Mouse (Mus musculus) liver, postnatal 0 days (tissue): ENCODE results near the gene E2f2. TPM values are rescaled to one million over a fixed set of nuclear protein-coding genes. Genes with fewer than 3 reads are reported as not detected.

Experiments
- ATAC-seq: fragments of 200-750 bp; cut with Nextera tagmentation; 2 replicates; pipeline ENCODE4 v1.8.0; 2017; ENCODE audit warnings: mild to moderate bottlenecking, moderate library complexity
- DNase-seq: peaks from one replicate; pipeline ENCODE4 v3.0.0-alpha.2; 2016
- H3K27ac ChIP-seq: fragments of 300-500 bp; sonication (generic); 2 replicates; pipeline ENCODE4 v1.5.1; 2014; ENCODE audit warnings: antibody characterized with exemption, moderate library complexity, mild to moderate bottlenecking, low read depth
- H3K27me3 ChIP-seq: fragments of 300-500 bp; sonication (generic); 2 replicates; pipeline ENCODE4 v1.6.1; 2014; ENCODE audit warnings: low read length, control low read depth, mixed read lengths; ENCODE audit not compliant: insufficient read depth
- H3K36me3 ChIP-seq: fragments of 300-500 bp; sonication (generic); replicated peaks from 2 replicates; pipeline ENCODE4 v1.6.1; 2014; ENCODE audit warnings: mild to moderate bottlenecking, control low read depth, low read length, moderate library complexity, mixed read lengths; ENCODE audit not compliant: insufficient read depth
- H3K4me1 ChIP-seq: fragments of 300-500 bp; sonication (generic); 2 replicates; pipeline ENCODE4 v1.6.1; 2014; ENCODE audit warnings: antibody characterized with exemption, mild to moderate bottlenecking, control low read depth; ENCODE audit not compliant: insufficient read depth
- H3K4me2 ChIP-seq: fragments of 300-500 bp; sonication (generic); 2 replicates; pipeline ENCODE4 v1.6.1; 2014; ENCODE audit warnings: low read depth, mild to moderate bottlenecking, low read length, moderate library complexity, mixed read lengths
- H3K4me3 ChIP-seq: fragments of 300-500 bp; sonication (generic); 2 replicates; pipeline ENCODE4 v1.5.1; 2014; ENCODE audit warnings: low read depth, low read length
- H3K9ac ChIP-seq: fragments of 300-500 bp; sonication (generic); replicated peaks from 2 replicates; pipeline ENCODE4 v1.6.1; 2014; ENCODE audit warnings: mild to moderate bottlenecking, moderate library complexity
- H3K9me3 ChIP-seq: fragments of 300-500 bp; sonication (generic); 2 replicates; pipeline ENCODE4 v1.6.1; 2016; ENCODE audit warnings: mild to moderate bottlenecking, control low read depth, low read length, mixed read lengths
- CTCF ChIP-seq: sonication (generic); IDR thresholded peaks from 2 replicates; pipeline ENCODE4 v1.5.1; 2016; ENCODE audit warnings: antibody characterized with exemption, low read depth
- EP300 ChIP-seq: IDR thresholded peaks from 2 replicates; pipeline ENCODE4 v1.6.1; 2016; ENCODE audit warnings: antibody characterized with exemption, low read depth, mild to moderate bottlenecking
- WGBS: fragments of 180-500 bp; shearing (Covaris S2); extraction: QIAGEN DNeasy Blood & Tissue Kit; methylation state at CpG from one replicate; pipeline ENCODE4 v1.1.7; 2014; ENCODE audit not compliant: insufficient replicate concordance; 5-methylcytosine and 5-hydroxymethylcytosine counted together
- polyA plus RNA-seq: library from polyadenylated mRNA; unstranded; fragments of >200 nt; fragmentation: Nextera tagmentation; extraction: Ambion mirVana; gene quantifications from 2 replicates; pipeline ENCODE4 v1.2.1, GENCODE M21; 2015

The E2f2 gene
- polyA plus RNA-seq, 1 experiment from 2014 or later = 48.6 TPM

- H3K4me3 ChIP-seq = no peak overlapping the region
- DNase-seq = no peak
- 79% methylated on average over 7 of the region's 7 CpGs for WGBS
- no peak overlapping the region for H3K9ac ChIP-seq
- no peak overlapping the region for H3K4me2 ChIP-seq
- peaks cover 8% of the 10 kb centered on the region; the same call in 1 of the 2 replicates for H3K4me1 ChIP-seq
- TF ChIP-seq EP300 (no peak), CTCF (no peak)
- no peak overlapping the region for H3K27ac ChIP-seq
- no peak for ATAC-seq
- H3K9me3 ChIP-seq = no peaks in the 10 kb centered on the region
- peaks cover 43% of the 10 kb centered on the region for H3K27me3 ChIP-seq
- H3K36me3 ChIP-seq = peaks cover 7% of the 10 kb centered on the region; the same call in 1 of the 2 replicates
Observed at GRCm38 (mm10) chr4:136242728-136243127, 70.5 kb downstream of the E2f2 start.

GRCm38 (mm10) chr4:136244208-136244607 is 72.0 kb downstream of the E2f2 start:
- Histone ChIP-seq H3K9me3 (no peaks in the 10 kb centered on the region), H3K27ac (no peak overlapping the region)
- TF ChIP-seq CTCF (no peak), EP300 (no peak)

More at GRCm38 (mm10) chr4:136244208-136244607, 72.0 kb downstream of the E2f2 start:
- Histone ChIP-seq H3K4me1 (peaks cover 10% of the 10 kb centered on the region), H3K9ac (no peak overlapping the region), H3K36me3 (peaks cover 7% of the 10 kb centered on the region; the same call in 1 of the 2 replicates), H3K27me3 (peaks cover 44% of the 10 kb centered on the region), H3K4me2 (no peak overlapping the region), H3K4me3 (no peak overlapping the region)
- ATAC-seq (no peak), DNase-seq (no peak)
- 63% methylated on average over 7 of the region's 7 CpGs for WGBS

Other genes starting within 250 kb of the E2f2 start
- 351 and 364 TPM in 2 replicates for gene Hmgcl, start 225.9 kb upstream of the E2f2 start, polyA plus RNA-seq
- gene Gale, start 208.7 kb upstream of the E2f2 start, polyA plus RNA-seq = 82.2 and 96.5 TPM in 2 replicates
- 54.2 and 55.5 TPM in 2 replicates for gene Lypla2, start 199.8 kb upstream of the E2f2 start, polyA plus RNA-seq
- 42.9 and 45.2 TPM in 2 replicates for gene Pithd1, start 185.1 kb upstream of the E2f2 start, polyA plus RNA-seq
- gene Eloa, start 150.6 kb upstream of the E2f2 start, polyA plus RNA-seq = 15.9 and 16.7 TPM in 2 replicates
- 251 and 260 TPM in 2 replicates for gene Rpl11, start 119.0 kb upstream of the E2f2 start, polyA plus RNA-seq
- gene Id3, start 28.9 kb upstream of the E2f2 start, polyA plus RNA-seq = 77.3 and 79.1 TPM in 2 replicates
- gene Asap3, start 34.0 kb downstream of the E2f2 start, polyA plus RNA-seq = 4.5 and 4.8 TPM in 2 replicates
- 37.6 and 41.7 TPM in 2 replicates for gene Tcea3, start 75.3 kb downstream of the E2f2 start, polyA plus RNA-seq
- gene Zfp46, start 112.3 kb downstream of the E2f2 start, polyA plus RNA-seq = 1.6 and 1.9 TPM in 2 replicates
- gene Hnrnpr, start 138.5 kb downstream of the E2f2 start, polyA plus RNA-seq = 36.6 and 39.1 TPM in 2 replicates